Mouse (Mus musculus) urinary bladder, postnatal 10 days (tissue): ENCODE measurements around the gene Lrmp.

Experiments
- DNase-seq: peaks from one replicate; pipeline ENCODE4 v3.0.0; 2022; ENCODE audit warnings: low spot score

Lrmp gene

DNA sequence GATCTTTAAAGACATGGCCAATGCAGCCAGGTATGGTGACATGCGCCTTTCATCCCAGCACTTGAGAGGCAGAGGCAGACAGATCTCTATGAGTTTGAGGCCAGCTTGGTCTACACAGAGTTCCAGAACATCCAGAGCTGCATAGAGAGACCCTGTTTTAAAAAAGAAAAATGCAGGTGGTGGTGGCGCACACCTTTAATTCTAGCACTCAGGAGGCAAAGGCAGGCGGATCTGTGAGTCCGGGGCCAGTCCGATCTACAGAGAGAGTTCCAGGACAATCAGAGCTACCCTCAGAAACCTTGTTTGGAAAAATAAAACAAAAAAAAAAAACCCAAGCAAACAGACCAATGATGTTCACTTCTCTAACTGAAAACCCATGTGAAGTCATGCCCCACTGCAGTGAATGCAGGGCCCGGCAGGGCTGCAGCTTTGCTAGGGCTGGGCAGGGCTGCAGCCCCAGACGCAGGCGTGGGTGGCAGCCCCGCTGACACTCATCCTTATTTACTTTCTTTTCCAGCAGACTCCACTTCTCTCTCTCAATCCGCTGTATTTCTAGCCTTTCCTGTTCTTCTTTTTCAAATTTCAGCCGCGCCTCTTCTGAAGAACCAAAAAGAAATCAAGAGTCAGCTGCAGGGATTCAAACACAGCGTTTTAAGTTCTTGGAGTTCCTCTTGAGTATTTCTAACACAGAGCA is 87.1 kb downstream of the Lrmp start:
- no peak for DNase-seq

DNA sequence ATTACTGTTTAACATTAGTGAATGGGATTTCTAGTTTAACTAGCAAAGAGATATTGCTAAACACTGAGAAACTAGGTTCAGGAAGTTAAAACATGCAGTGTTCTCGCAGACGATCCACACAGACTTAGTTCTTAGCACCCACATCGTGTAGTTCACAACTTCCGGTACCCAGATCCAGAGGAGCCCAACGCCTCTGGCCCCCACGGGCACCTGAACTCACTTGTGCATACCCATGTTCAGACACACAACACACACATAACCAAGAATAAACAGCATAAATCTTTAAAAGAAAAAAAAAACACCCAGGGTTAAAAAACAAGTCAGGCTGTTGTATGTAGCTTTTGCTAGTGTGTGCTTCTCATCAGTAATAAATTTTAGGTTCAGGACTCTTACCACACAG is 89.0 kb downstream of the Lrmp start:
- no peak for DNase-seq

DNA sequence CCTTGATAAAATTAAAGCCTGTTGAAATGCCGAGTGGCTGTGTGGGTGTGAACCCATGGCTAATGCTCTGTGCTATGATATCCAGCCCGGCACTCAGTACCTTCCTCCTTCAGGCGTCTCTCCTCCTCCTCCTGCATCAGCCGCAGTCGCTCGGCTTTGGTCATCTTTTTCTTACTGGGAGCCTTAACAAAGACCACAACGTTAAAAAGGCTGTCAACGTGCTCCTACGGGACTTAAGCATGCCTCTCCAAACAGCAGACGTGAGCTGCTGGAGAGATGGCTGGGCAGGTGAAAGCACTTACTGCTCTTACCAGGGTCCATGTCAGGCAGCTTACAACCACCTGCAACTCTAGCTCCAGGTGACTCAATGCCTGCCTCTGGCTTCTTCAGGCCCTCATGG is 89.7 kb downstream of the Lrmp start:
- no peak for DNase-seq

DNA sequence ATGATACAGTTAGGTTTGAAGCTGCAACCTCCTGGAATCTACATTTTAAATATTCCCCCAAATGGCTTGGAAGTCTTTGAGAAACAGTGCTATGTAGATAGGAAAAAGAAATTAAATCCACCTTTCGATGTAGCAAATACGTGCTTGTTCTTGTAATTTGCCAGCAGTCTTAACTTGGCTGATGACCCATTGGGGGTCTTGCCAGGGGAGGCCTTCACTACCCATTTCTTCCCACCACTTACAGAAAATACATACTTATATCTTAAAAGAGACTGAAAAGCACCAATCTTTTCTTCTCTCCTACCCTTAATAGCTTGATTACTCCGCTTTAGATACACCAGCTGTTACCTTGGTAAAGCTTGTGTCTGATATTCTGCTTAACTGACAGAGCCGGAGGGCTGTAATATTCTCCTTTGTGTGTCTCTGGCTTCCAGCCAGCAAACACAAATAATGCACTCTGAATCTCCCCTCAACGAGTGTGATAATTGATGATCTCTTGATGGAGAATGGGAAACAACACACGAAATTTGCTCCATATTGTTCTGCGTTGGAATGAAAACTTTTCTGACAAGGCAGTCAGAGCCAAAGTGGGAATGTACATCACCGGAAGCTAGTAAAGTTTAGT is 94.7 kb downstream of the Lrmp start:
- no peak for DNase-seq

DNA sequence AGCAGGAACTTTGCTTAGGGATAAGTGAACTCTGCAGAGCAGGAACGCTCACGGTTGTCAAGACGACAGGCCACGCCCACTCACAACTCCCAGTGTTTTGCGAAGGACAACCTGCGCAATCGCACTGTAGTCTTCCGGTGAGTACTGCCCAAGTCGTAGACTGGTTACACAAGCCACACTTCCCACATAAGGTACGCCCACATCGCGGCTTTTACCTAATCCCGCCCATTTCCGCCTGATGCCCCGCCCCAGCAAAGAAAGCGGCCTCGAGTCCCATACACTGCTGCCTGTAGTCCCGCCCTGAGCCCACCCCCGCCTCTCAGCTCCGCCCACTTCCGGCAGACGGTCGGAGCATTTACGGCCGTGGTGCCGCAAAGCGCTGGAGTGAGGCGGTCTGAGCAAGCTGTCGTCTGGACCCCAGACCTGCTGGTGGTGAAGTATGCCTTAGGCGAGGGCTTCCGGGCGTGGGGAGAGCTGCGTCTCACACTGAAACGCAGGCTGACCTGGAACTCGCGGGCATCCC is 95.4 kb downstream of the Lrmp start, which contains the start of the genes Casc1 and Etfrf1:
TSS of gene Casc1 (minus strand) at position 190 of the 523 bp plus-strand sequence.
TSS of gene Etfrf1 (plus strand) at position 319 of the 523 bp plus-strand sequence.
- DNase-seq = peak; percentile 86

DNA sequence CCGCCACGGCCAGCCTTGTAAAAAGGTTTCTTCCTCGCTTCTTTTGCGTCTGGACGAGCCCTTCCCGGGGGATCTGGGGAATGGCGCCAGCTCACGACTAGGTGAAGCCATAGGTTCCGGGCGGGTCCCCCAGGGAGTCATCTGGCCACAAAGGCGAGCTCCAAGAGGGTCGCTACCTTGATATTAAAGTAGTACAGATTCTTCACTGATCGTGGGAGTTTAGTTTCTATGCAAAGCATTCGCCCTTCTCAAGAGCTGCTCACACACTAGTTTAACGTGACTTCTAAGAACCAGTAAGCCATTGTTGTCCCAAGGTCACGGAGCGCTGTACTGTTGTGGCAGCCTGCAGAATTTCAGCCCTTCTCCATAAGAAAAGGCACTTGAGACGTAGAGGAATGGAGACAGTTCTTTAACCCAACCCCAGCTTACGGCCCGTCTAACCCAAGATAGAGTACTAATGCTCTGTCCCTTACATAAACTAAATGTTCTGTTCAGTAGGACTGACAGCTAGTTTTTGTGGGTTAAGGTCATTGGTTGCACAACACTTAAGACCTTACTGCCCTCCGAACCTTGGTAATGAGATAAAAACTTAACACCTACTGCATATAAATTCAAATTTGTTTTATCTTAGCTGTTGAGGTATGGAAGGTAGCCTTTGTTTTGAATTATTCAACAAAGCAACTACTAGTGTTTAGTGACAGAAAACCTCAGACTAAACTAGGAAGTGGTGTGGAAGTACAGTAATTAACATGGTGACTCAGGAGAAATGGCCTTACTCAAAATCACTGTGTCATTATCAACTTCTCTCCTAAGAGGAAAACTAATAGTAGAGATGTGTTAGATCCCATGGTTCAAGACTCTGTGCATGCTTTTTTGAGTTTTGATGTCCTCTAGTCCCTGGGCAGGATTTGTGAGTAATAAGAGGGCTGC is 96.2 kb downstream of the Lrmp start:
- DNase-seq = no peak

DNA sequence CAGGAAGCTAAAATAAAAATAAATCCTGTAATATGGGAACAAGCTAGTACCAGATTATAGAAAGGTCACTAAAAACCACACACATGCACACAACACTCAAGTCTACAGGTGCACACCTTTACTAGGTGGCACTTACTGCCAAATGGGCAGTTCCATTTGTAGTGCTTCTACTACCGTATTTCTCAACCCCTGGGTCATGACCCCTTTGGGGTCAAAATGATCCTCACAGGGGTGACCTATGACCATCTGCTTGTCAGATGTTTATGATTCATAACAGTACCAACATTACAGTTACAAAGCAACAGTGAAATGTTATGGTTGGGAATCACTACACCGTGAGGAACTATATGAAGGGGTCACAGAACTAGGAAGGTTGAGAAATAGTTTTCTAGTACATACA is 98.5 kb downstream of the Lrmp start:
- DNase-seq = no peak

DNA sequence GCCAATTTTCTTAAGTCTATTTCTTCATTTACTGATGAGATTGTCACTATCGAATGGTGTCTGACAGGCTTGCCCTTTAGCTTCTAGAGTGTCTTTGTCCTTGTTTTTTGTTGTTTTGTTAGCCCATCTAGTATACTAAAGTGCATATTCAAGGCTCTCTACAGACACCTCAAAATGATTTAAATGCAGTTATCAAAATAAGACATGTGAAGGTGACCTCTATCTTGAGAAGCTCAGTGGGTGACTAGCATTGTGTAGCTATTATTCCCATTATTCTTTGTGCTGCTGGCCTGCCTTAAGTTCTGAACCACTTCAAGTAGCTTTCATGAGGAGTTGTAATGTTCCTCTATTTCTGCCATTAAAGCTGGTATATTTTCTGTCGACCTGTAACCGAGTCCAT is 100.4 kb downstream of the Lrmp start:
- DNase-seq = no peak

DNA sequence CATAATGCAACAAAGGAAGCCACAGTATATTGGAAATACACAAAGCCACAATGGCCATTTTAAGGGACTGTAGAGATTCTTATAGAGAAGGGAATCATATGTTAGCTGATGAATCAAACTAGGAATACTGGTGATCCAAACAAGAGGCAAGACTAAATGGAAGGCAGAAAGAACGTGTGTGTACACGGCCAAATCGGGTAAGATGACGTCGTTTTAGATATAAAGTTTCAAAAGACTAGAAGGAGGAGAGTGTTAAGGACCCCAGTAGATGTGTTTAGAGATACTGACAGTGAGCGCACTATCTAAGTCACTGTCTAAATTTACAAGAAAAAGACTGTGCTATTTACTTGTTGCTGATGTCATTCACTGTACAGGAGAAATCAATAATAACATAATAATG is 108.8 kb downstream of the Lrmp start:
- no peak for DNase-seq
